Mouse (Mus musculus): ENCODE data around the gene Grap. TPM values are rescaled to one million over a fixed set of nuclear protein-coding genes. Genes with fewer than 3 reads are reported as not detected.

Gene Grap
- total RNA-seq, 2 experiments from 2014 or later, result 7.0 to 7.8 TPM

DNA sequence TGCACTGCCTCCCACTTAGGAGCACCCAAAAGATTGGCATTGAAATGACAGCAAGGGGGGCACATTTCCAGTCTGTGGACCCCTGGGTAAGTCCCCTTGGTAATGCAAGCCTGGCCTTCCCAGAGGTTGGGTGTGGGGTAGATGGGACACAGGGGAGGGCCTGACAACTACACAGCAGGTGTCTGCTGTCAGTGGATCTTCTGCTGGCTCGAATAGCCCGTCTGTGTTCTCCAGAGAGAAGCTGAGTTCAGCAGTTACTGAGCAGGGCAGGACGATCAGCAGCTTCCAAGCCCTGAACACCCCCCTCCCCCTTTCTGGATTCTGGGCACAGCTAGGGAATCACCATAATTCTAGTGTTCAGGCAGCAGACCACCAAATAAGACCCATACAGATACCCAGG, 66.3 kb downstream of the Grap start:
- no peak for DNase-seq (ENCODE audit: low spot score in 2 of 2)

DNA sequence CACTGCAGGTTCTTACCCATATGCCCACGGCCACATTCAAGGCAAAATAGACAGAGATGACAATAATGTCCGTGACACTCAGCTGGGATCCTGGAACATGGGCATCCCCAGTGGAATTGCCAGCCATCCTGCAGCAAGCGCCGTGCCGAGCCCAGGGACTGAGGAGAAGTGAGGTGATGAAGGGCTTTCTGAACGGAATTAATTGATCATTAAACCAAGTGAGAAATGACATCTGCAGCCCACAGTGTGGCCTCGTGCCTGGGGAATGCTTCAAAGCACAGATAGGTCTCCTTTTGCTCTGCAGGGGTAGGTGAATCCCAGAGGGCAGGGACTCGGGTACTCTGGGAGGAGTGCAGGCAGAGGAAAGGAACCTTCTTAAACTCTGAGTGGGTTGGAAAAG, 66.8 kb downstream of the Grap start:
- DNase-seq (ENCODE audit: low spot score in 2 of 2), result no peak

- DNase-seq (ENCODE audit: low spot score in 2 of 2), result no peak
Measured at GRCm38 (mm10) chr11:61720636-61721035, 67.6 kb downstream of the Grap start, which contains the start of gene Slc5a10. Gene Slc5a10, minus strand, starts transcription at chr11:61720826.

DNA sequence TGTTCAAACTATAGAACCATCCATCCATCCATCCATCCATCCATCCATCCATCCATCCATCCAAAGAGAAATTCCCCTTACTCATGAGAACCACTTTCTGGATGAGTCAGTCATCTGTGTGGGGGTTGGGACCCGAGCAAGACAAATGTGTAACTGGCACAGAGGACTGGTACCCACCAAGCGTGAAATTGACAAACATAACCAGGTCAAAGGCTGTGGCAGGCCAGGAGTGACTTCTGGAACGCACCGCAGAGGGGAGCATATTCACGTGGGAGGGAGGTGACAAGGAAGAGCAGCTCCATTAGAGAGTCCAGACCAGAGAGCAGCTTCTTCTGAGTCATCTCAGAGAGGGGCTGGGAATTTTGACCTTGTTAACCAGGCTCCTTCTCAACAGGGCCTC, 69.0 kb downstream of the Grap start:
- no peak for DNase-seq (ENCODE audit: low spot score in 2 of 2)

Other genes with a start within 250 kb of the Grap start
- 1 to 10 TPM; 1.5 to 1.6 TPM for gene Rnf112, start 199.1 kb upstream of the Grap start, total RNA-seq (2021)
- gene Mfap4, start 167.8 kb upstream of the Grap start, total RNA-seq (2021), result 100 to 1,000 TPM; 303 to 330 TPM
- 10 to 100 TPM; 20.2 TPM for gene Mapk7, start 158.9 kb upstream of the Grap start, total RNA-seq (2021)
- gene B9d1, start 148.1 kb upstream of the Grap start, total RNA-seq (2021), result 10 to 100 TPM in 1 of 2 experiments, 1 to 10 TPM in 1; 8.1 to 11.4 TPM
- 10 to 100 TPM; 26.9 to 30.4 TPM for gene Epn2, start 73.6 kb upstream of the Grap start, total RNA-seq (2021)
- under 1 TPM; 0.34 to 0.36 TPM for gene Fam83g, start 30.8 kb downstream of the Grap start, total RNA-seq (2021)
- not detected for gene Slc5a10, start 67.6 kb downstream of the Grap start, total RNA-seq (2021)
- gene Prpsap2, start 108.8 kb downstream of the Grap start, total RNA-seq (2021), result 10 to 100 TPM; 12.2 to 12.9 TPM
- gene Ulk2, start 201.8 kb downstream of the Grap start, total RNA-seq (2021), result 10 to 100 TPM; 45.1 to 45.8 TPM

All from gastrocnemius, postnatal 4 days (tissue).